Mouse (Mus musculus) thymus, postnatal 14 days (tissue): ENCODE results near the gene Dtx1.

Experiments
- DNase-seq: peaks from one replicate; pipeline ENCODE4 v3.0.0; 2021

Dtx1 gene

GRCm38 (mm10) chr5:120634131-120634530, 77.6 kb downstream of the Dtx1 start, which contains the start of gene Cfap73:
Gene Cfap73, minus strand, starts transcription at chr5:120634235.
- no peak for DNase-seq

- DNase-seq, result no peak
Measured at GRCm38 (mm10) chr5:120631892-120632291, 79.8 kb downstream of the Dtx1 start.

- peak; percentile 67 for DNase-seq
Measured at GRCm38 (mm10) chr5:120631128-120631527, 80.6 kb downstream of the Dtx1 start.
